Mouse (Mus musculus) small intestine, adult 2 months (tissue): ENCODE results near the gene Zfpm1. TPM values are rescaled to one million over a fixed set of nuclear protein-coding genes. Genes with fewer than 3 reads are reported as not detected.

Experiments used
- H3K27ac ChIP-seq: fragments of 200-500 bp; 2 replicates; pipeline ENCODE4 v1.5.1; 2012; ENCODE audit warnings: low read depth, low read length, control low read depth, inconsistent platforms; ENCODE audit not compliant: insufficient read depth
- H3K27me3 ChIP-seq: fragments of 200-500 bp; 2 replicates; pipeline ENCODE4 v1.6.1; 2012; ENCODE audit warnings: mild to moderate bottlenecking, moderate library complexity, low read length, inconsistent platforms; ENCODE audit not compliant: control insufficient read depth, insufficient read depth
- H3K36me3 ChIP-seq: fragments of 200-500 bp; 2 replicates; pipeline ENCODE4 v1.6.1; 2012; ENCODE audit warnings: mild to moderate bottlenecking, low read length, control low read depth, inconsistent platforms; ENCODE audit not compliant: control insufficient read depth, insufficient read depth
- H3K4me1 ChIP-seq: fragments of 200-500 bp; 2 replicates; pipeline ENCODE4 v1.6.1; 2012; ENCODE audit warnings: low read length, inconsistent platforms, mixed read lengths; ENCODE audit not compliant: control insufficient read depth, insufficient read depth, insufficient read length
- H3K4me3 ChIP-seq: fragments of 200-500 bp; 2 replicates; pipeline ENCODE4 v1.5.1; 2012; ENCODE audit warnings: low read depth, mild to moderate bottlenecking, control low read depth, inconsistent platforms, low read length, moderate library complexity
- CTCF ChIP-seq: fragments of 200-500 bp; IDR thresholded peaks from 2 replicates; pipeline ENCODE4 v1.5.1; 2012; ENCODE audit warnings: low read depth, mild to moderate bottlenecking, control low read depth, inconsistent platforms, low read length, moderate library complexity, mixed read lengths; ENCODE audit not compliant: insufficient replicate concordance, insufficient read length; ENCODE audit errors: extremely low read depth
- POLR2A ChIP-seq: fragments of 200-500 bp; IDR thresholded peaks from 2 replicates; pipeline ENCODE4 v1.6.1; 2012; ENCODE audit warnings: low read depth, mild to moderate bottlenecking, control low read depth, inconsistent platforms, low read length, moderate library complexity
- WGBS: fragments of 180-500 bp; shearing (Covaris S2); methylation state at CpG from one replicate; pipeline ENCODE4 v1.1.7; 2018; 5-methylcytosine and 5-hydroxymethylcytosine counted together
- polyA plus RNA-seq: library from polyadenylated mRNA; depleted of rRNA; stranded (reverse); fragments of >200 nt; gene quantifications from 2 replicates; pipeline ENCODE4 v1.2.3, GENCODE M21; 2012

Gene Zfpm1
- polyA plus RNA-seq, 1 experiment: 153 TPM

DNA sequence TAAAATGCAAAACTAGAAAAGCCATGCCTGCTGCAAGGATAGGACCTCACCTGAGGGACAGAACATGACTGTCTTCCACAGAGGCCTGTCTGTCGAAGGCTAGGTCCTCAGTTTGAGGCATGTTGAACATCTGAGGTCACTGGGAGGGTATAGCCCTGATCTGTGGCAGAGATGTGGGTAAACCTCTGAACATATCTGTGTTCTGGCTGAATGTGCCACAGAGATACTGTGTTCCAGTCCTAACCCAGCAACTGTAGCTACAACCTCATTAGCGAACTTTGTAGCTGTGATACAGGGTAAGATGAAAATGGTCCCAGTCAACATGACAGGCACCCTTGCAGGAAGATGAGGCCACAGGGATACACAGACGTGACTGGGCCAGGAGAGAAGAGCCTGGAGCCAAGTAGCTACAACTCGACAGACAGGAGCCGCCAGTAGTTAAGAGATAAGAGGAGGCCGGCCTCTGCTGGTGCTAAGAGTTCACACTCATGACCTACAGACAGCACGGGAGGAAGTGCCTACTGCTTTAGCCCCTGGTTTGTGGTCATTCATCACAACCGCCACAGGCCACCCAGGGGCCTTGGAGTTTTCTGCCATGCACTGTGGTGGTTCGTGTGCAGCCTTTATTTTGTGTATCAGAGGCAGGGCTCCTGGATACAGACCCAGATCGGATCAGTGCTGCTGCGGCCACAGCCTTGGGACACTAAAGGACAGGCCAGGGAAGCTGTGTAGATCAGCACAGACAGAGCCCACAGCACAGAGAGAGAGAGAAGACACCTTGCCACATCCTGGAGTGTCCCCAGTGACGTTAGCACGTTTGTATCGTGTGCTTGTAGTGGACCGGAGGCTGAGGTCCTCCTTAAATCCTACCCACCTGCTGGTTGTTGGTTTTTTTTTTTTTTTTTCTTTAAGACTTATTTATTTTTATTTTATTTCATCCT, 67.7 kb downstream of the Zfpm1 start:
- no peaks in the 10 kb centered on the region for H3K4me1 ChIP-seq
- 47% methylated on average over 15 of the region's 15 CpGs for WGBS
- H3K4me3 ChIP-seq: no peak overlapping the region
- TF ChIP-seq POLR2A (no peak), CTCF (no peak)
- H3K27me3 ChIP-seq: 0 out of 2 replicates have a peak, but pooled peaks cover 3% of the 10 kb centered on the region
- no peak overlapping the region for H3K27ac ChIP-seq
- no peaks in the 10 kb centered on the region for H3K36me3 ChIP-seq

GRCm38 (mm10) chr8:122350309-122351089, 68.6 kb downstream of the Zfpm1 start:
- H3K27me3 ChIP-seq: 0 out of 2 replicates have a peak, but pooled peaks cover 3% of the 10 kb centered on the region
- H3K36me3 ChIP-seq: no peaks in the 10 kb centered on the region
- H3K4me1 ChIP-seq: peaks cover 5% of the 10 kb centered on the region; the same call in 1 of the 2 replicates
- TF ChIP-seq POLR2A (no peak), CTCF (no peak)
- 75% methylated on average over 11 of the region's 11 CpGs for WGBS
- no peak overlapping the region for H3K27ac ChIP-seq
- H3K4me3 ChIP-seq: no peak overlapping the region

DNA sequence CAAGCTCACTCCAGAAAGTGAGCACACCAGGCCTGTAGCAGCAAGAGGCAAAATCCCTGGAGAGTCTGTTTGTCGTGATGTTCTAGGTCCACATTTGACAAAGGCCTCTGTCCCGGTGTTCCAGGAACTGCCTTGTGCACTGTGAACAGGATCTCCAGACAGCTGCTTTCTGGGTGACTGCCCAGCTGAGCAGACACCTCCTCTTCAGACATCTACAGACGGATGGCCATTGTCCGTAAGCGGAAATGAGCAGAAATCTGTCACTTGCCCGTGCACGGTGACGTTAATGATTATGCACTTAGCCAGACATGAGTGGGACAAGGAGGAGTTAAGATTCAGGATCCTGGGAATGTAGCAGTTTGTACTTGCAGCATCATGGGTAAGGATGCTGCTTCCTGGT, 72.2 kb downstream of the Zfpm1 start:
- Histone ChIP-seq H3K4me1 (peaks cover 8% of the 10 kb centered on the region; the same call in 1 of the 2 replicates), H3K27me3 (no peaks in the 10 kb centered on the region; the same call in 1 of the 2 replicates), H3K36me3 (no peaks in the 10 kb centered on the region), H3K4me3 (no peak overlapping the region), H3K27ac (no peak overlapping the region)
- WGBS: 80% methylated on average over 8 of the region's 8 CpGs
- TF ChIP-seq CTCF: no peak
- TF ChIP-seq POLR2A: no peak

- Histone ChIP-seq H3K27ac (no peak overlapping the region), H3K4me3 (no peak overlapping the region), H3K4me1 (peaks cover 8% of the 10 kb centered on the region; the same call in 1 of the 2 replicates), H3K36me3 (no peaks in the 10 kb centered on the region), H3K27me3 (no peaks in the 10 kb centered on the region; the same call in 1 of the 2 replicates)
- 49% methylated on average over 9 of the region's 9 CpGs for WGBS
- no peak for TF ChIP-seq POLR2A
- TF ChIP-seq CTCF: no peak
These were observed 74.0 kb downstream of the Zfpm1 start for GRCm38 (mm10) chr8:122355642-122356606.

GRCm38 (mm10) chr8:122357202-122357601, 75.3 kb downstream of the Zfpm1 start:
- TF ChIP-seq POLR2A (no peak), CTCF (no peak)
- 92% methylated on average over 11 of the region's 11 CpGs for WGBS

GRCm38 (mm10) chr8:122357641-122358040, 75.7 kb downstream of the Zfpm1 start:
- H3K4me1 ChIP-seq: peaks cover 8% of the 10 kb centered on the region; the same call in 1 of the 2 replicates
- no peak overlapping the region for H3K4me3 ChIP-seq
- H3K36me3 ChIP-seq: no peaks in the 10 kb centered on the region
- H3K27ac ChIP-seq: no peak overlapping the region
- TF ChIP-seq CTCF: no peak
- TF ChIP-seq POLR2A: no peak
- H3K27me3 ChIP-seq: no peaks in the 10 kb centered on the region; the same call in 1 of the 2 replicates
- 89% methylated on average over 5 of the region's 5 CpGs for WGBS

More at GRCm38 (mm10) chr8:122357202-122357601, 75.3 kb downstream of the Zfpm1 start:
- no peaks in the 10 kb centered on the region; the same call in 1 of the 2 replicates for H3K27me3 ChIP-seq
- H3K27ac ChIP-seq: no peak overlapping the region
- H3K36me3 ChIP-seq: no peaks in the 10 kb centered on the region
- H3K4me1 ChIP-seq: peaks cover 8% of the 10 kb centered on the region; the same call in 1 of the 2 replicates
- H3K4me3 ChIP-seq: no peak overlapping the region
